Mouse (Mus musculus) heart, embryonic 16.5 days (tissue): ENCODE measurements around the gene Rbfox2. TPM values are rescaled to one million over a fixed set of nuclear protein-coding genes. Genes with fewer than 3 reads are reported as not detected.

Experiments
- ATAC-seq: fragments of 200-750 bp; cut with Nextera tagmentation; replicated peaks from 2 replicates; pipeline ENCODE4 v1.8.0; 2017; ENCODE audit warnings: moderate number of reproducible peaks; ENCODE audit not compliant: insufficient read depth, low FRiP score; ENCODE audit errors: extremely low read depth
- H3K27ac ChIP-seq: fragments of 300-500 bp; sonication (generic); 2 replicates; pipeline ENCODE4 v1.5.1; 2014; ENCODE audit warnings: mild to moderate bottlenecking, low read length, control low read depth, moderate library complexity
- H3K27me3 ChIP-seq: fragments of 300-500 bp; sonication (generic); 2 replicates; pipeline ENCODE4 v1.6.1; 2014; ENCODE audit warnings: low read length, mixed read lengths; ENCODE audit not compliant: control insufficient read depth, insufficient read depth
- H3K36me3 ChIP-seq: fragments of 300-500 bp; sonication (generic); 2 replicates; pipeline ENCODE4 v1.6.1; 2014; ENCODE audit not compliant: control insufficient read depth, insufficient read depth
- H3K4me1 ChIP-seq: fragments of 300-500 bp; sonication (generic); 2 replicates; pipeline ENCODE4 v1.6.1; 2014; ENCODE audit warnings: low read length, mixed read lengths; ENCODE audit not compliant: control insufficient read depth, insufficient read depth
- H3K4me2 ChIP-seq: fragments of 300-500 bp; sonication (generic); 2 replicates; pipeline ENCODE4 v1.6.1; 2014; ENCODE audit warnings: low read depth, mild to moderate bottlenecking, control low read depth, low read length
- H3K4me3 ChIP-seq: fragments of 300-500 bp; sonication (generic); 2 replicates; pipeline ENCODE4 v1.5.1; 2014; ENCODE audit warnings: mild to moderate bottlenecking, control low read depth, low read length
- H3K9ac ChIP-seq: fragments of 300-500 bp; sonication (generic); 2 replicates; pipeline ENCODE4 v1.6.1; 2014; ENCODE audit warnings: low read length, control low read depth
- H3K9me3 ChIP-seq: fragments of 300-500 bp; sonication (generic); replicated peaks from 2 replicates; pipeline ENCODE4 v1.6.1; 2016; ENCODE audit warnings: low read length; ENCODE audit not compliant: control insufficient read depth
- WGBS: fragments of 180-500 bp; shearing (Covaris S2); extraction: QIAGEN DNeasy Blood & Tissue Kit; methylation state at CpG from one replicate; pipeline ENCODE4 v1.1.7; 2014; 5-methylcytosine and 5-hydroxymethylcytosine counted together
- polyA plus RNA-seq: library from polyadenylated mRNA; unstranded; fragments of >200 nt; fragmentation: Nextera tagmentation; extraction: Ambion mirVana; gene quantifications from 2 replicates; pipeline ENCODE4 v1.2.1, GENCODE M21; 2015

Rbfox2 gene
- polyA plus RNA-seq, 1 experiment from 2014 or later = 61.8 TPM

GRCm38 (mm10) chr15:77150424-77150841, 156.4 kb downstream of the Rbfox2 start:
- H3K27me3 ChIP-seq = no peaks in the 10 kb centered on the region
- no peaks in the 10 kb centered on the region for H3K36me3 ChIP-seq
- peaks cover 42% of the 10 kb centered on the region for H3K4me1 ChIP-seq
- 7% methylated on average over 3 of the region's 3 CpGs for WGBS
- peak overlapping the region; percentile 74 for H3K9ac ChIP-seq
- ATAC-seq = peak; percentile 16; the same call in 1 of the 2 replicates
- H3K4me3 ChIP-seq = peak overlapping the region; percentile 49
- peak overlapping the region; percentile 94 for H3K27ac ChIP-seq
- peak overlapping the region; percentile 78 for H3K4me2 ChIP-seq
- H3K9me3 ChIP-seq = no peaks in the 10 kb centered on the region

GRCm38 (mm10) chr15:77150000-77150399, 156.8 kb downstream of the Rbfox2 start:
- Histone ChIP-seq H3K4me1 (peaks cover 46% of the 10 kb centered on the region), H3K9ac (peak overlapping the region; percentile 74), H3K27ac (peak overlapping the region; percentile 94), H3K4me2 (peak overlapping the region; percentile 78), H3K36me3 (no peaks in the 10 kb centered on the region), H3K4me3 (peak overlapping the region; percentile 49), H3K27me3 (no peaks in the 10 kb centered on the region), H3K9me3 (no peaks in the 10 kb centered on the region)
- WGBS = 9% methylated on average over 3 of the region's 3 CpGs
- no peak for ATAC-seq

GRCm38 (mm10) chr15:77149551-77149950, 157.3 kb downstream of the Rbfox2 start:
- Histone ChIP-seq H3K27me3 (no peaks in the 10 kb centered on the region), H3K36me3 (no peaks in the 10 kb centered on the region), H3K9ac (peak overlapping the region; percentile 30; the same call in 1 of the 2 replicates), H3K4me2 (peak overlapping the region; percentile 78), H3K4me3 (no peak overlapping the region), H3K27ac (peak overlapping the region; percentile 94), H3K4me1 (peaks cover 48% of the 10 kb centered on the region), H3K9me3 (no peaks in the 10 kb centered on the region)
- WGBS = 46% methylated on average over 3 of the region's 3 CpGs
- ATAC-seq = no peak

GRCm38 (mm10) chr15:77146942-77147341, 159.9 kb downstream of the Rbfox2 start:
- Histone ChIP-seq H3K4me3 (no peak overlapping the region), H3K4me2 (no peak overlapping the region), H3K36me3 (no peaks in the 10 kb centered on the region), H3K27me3 (no peaks in the 10 kb centered on the region), H3K9me3 (no peaks in the 10 kb centered on the region), H3K9ac (no peak overlapping the region), H3K4me1 (peaks cover 51% of the 10 kb centered on the region), H3K27ac (no peak overlapping the region)
- 78% methylated on average over 4 of the region's 4 CpGs for WGBS
- ATAC-seq = no peak

GRCm38 (mm10) chr15:77144960-77145359, 161.8 kb downstream of the Rbfox2 start:
- no peak for ATAC-seq
- no peaks in the 10 kb centered on the region for H3K27me3 ChIP-seq
- no peak overlapping the region for H3K4me3 ChIP-seq
- peaks cover 53% of the 10 kb centered on the region for H3K4me1 ChIP-seq
- H3K36me3 ChIP-seq = no peaks in the 10 kb centered on the region
- no peak overlapping the region for H3K9ac ChIP-seq
- H3K27ac ChIP-seq = no peak overlapping the region
- 42% methylated on average over 1 of the region's 1 CpGs for WGBS
- H3K9me3 ChIP-seq = no peaks in the 10 kb centered on the region
- H3K4me2 ChIP-seq = no peak overlapping the region

- H3K9me3 ChIP-seq = no peaks in the 10 kb centered on the region
- no peak overlapping the region for H3K4me2 ChIP-seq
- no peaks in the 10 kb centered on the region for H3K36me3 ChIP-seq
- H3K9ac ChIP-seq = no peak overlapping the region
- ATAC-seq = no peak
- no peaks in the 10 kb centered on the region for H3K27me3 ChIP-seq
- H3K4me3 ChIP-seq = no peak overlapping the region
- peaks cover 43% of the 10 kb centered on the region for H3K4me1 ChIP-seq
- H3K27ac ChIP-seq = peak overlapping the region; percentile 17; the same call in 1 of the 2 replicates
- 78% methylated on average over 5 of the region's 5 CpGs for WGBS
These were observed 164.0 kb downstream of the Rbfox2 start for GRCm38 (mm10) chr15:77142787-77143186.

GRCm38 (mm10) chr15:77142352-77142751, 164.5 kb downstream of the Rbfox2 start:
- H3K4me2 ChIP-seq = no peak overlapping the region
- H3K4me1 ChIP-seq = peaks cover 40% of the 10 kb centered on the region

GRCm38 (mm10) chr15:77141711-77142110, 165.1 kb downstream of the Rbfox2 start:
- Histone ChIP-seq H3K4me1 (peaks cover 40% of the 10 kb centered on the region), H3K9me3 (no peaks in the 10 kb centered on the region), H3K9ac (no peak overlapping the region), H3K27ac (no peak overlapping the region), H3K36me3 (no peaks in the 10 kb centered on the region), H3K4me3 (no peak overlapping the region), H3K4me2 (no peak overlapping the region), H3K27me3 (no peaks in the 10 kb centered on the region)
- ATAC-seq = no peak
- 64% methylated on average over 4 of the region's 4 CpGs for WGBS

More at GRCm38 (mm10) chr15:77142352-77142751, 164.5 kb downstream of the Rbfox2 start:
- Histone ChIP-seq H3K4me3 (no peak overlapping the region), H3K27me3 (no peaks in the 10 kb centered on the region), H3K9me3 (no peaks in the 10 kb centered on the region), H3K27ac (peak overlapping the region; percentile 17; the same call in 1 of the 2 replicates), H3K9ac (no peak overlapping the region), H3K36me3 (no peaks in the 10 kb centered on the region)
- 67% methylated on average over 6 of the region's 6 CpGs for WGBS
- no peak for ATAC-seq

- WGBS = 59% methylated on average over 5 of the region's 5 CpGs
These were observed 168.5 kb downstream of the Rbfox2 start for GRCm38 (mm10) chr15:77138282-77138681.

More at GRCm38 (mm10) chr15:77138282-77138681, 168.5 kb downstream of the Rbfox2 start:
- no peak overlapping the region; the same call in 1 of the 2 replicates for H3K27ac ChIP-seq
- peak overlapping the region; percentile 13; the same call in 1 of the 2 replicates for H3K9ac ChIP-seq
- no peak overlapping the region for H3K4me2 ChIP-seq
- ATAC-seq = no peak
- H3K9me3 ChIP-seq = peaks cover 5% of the 10 kb centered on the region
- H3K4me1 ChIP-seq = peaks cover 27% of the 10 kb centered on the region
- no peak overlapping the region for H3K4me3 ChIP-seq
- peaks cover 13% of the 10 kb centered on the region for H3K36me3 ChIP-seq
- H3K27me3 ChIP-seq = no peaks in the 10 kb centered on the region
